Mouse (Mus musculus): ENCODE measurements at regions not wholly inside any gene's neighbourhood (a gene's known extent, or its start where the extent isn't known, plus 50 kb on each side); places are given as distances from the start of the nearest gene placed in this dataset.

DNA sequence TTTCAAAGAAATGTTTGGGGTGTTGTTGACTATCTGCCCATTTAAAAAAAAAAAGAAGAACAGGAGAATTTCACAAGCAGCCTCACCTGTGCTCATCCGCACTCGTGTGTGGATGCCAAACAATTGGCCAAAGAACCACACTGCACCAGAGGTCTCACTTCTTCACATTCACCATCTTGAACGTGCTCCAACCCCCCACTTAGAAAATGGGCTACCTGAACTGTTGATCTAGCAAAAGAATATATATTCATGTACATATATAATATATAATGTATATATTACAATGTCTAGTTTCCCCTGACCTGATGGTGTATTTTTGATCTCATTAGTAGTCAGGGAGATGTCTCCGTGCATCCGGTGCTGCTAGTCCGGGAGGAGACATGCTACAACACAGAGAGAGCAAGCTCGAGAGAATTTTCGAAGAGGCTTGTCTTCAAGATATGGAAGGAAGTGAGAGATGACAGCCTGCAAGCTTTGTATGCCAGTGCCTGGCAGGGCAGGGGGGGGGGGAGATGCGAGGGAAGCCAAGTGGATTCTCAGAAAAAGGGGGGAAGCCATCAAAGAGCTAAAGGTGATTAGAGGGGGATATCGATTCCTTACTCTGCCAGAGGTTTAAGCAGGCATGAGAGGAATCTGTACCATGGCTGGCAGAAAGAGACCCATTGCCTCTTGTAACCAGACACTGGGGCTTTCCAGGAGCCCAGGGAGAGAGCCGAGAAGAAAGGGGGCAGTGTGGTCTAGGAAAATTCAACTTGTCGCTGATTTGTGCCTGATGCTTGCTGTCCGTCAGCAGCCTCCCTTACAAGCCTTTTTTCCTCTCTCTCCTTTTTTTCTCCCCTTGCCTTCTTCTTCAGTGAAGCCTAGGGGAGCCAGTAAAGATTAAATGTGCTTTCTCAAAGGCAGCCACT, 417.9 kb upstream of the Ubash3b start:
- TF ChIP-seq CTCF (IDR thresholded peaks at IDR 0.05; ENCODE audit: low read depth, low read length) (no peak), POLR2A (IDR thresholded peaks at IDR 0.05; ENCODE audit: borderline replicate concordance, low read depth, low read length) (no peak)
